Mouse (Mus musculus) liver, embryonic 14.5 days (tissue): ENCODE measurements at regions not wholly inside any gene's neighbourhood (a gene's known extent, or its start where the extent isn't known, plus 50 kb on each side); places are given as distances from the start of the nearest gene placed in this dataset.

Experiments used
- CTCF ChIP-seq: IDR thresholded peaks from 2 replicates; pipeline ENCODE4 v1.5.1; 2016; ENCODE audit warnings: antibody characterized with exemption, low read depth, control low read depth
- EP300 ChIP-seq: IDR thresholded peaks from 2 replicates; pipeline ENCODE4 v1.6.1; 2016; ENCODE audit warnings: antibody characterized with exemption, low read depth

DNA sequence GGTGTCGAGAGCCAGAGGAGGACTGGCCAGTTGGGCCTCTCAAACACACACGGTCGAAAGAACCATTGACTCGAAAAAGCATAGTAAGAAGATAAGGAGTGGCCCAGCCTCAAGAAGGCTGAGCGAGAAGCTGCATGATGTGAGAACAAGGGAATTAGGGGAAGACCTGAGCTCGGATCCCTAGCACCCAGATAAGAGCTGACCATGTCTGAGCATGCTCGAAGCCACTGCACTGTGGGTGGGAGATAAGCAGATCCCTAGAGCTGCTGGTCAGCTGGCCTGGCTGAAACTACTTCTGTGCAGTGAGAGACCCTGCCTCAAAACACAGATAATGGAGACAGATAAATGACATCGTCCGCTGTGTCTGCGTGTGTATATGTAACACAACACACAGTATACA lies 111.8 kb upstream of the Tmem189 start:
- TF ChIP-seq EP300 (no peak), CTCF (no peak)
